Mouse (Mus musculus) liver, embryonic 16.5 days (tissue): ENCODE results near the gene Tedc1. TPM values are rescaled to one million over a fixed set of nuclear protein-coding genes. Genes with fewer than 3 reads are reported as not detected.
A peak's percentile ranks its signal among the peaks of the same experiment; 100 is the strongest.
"Not testable (repeated sequence)": the region's sequence is repeated elsewhere in the genome, so short reads cannot be mapped to it uniquely, and the experiment has no call there.

Experiments used
- ATAC-seq: fragments of 200-750 bp; cut with Nextera tagmentation; 2 replicates; pipeline ENCODE4 v1.8.0; 2017; ENCODE audit warnings: low read depth, mild to moderate bottlenecking, moderate number of reproducible peaks, moderate library complexity
- H3K27ac ChIP-seq: fragments of 300-500 bp; sonication (generic); 2 replicates; pipeline ENCODE4 v1.5.1; 2014; ENCODE audit warnings: mild to moderate bottlenecking, low read length
- H3K27me3 ChIP-seq: fragments of 300-500 bp; sonication (generic); 2 replicates; pipeline ENCODE4 v1.6.1; 2014; ENCODE audit warnings: low read depth, low read length, mixed read lengths; ENCODE audit not compliant: control insufficient read depth, insufficient read depth
- H3K36me3 ChIP-seq: fragments of 300-500 bp; sonication (generic); 2 replicates; pipeline ENCODE4 v1.6.1; 2014; ENCODE audit warnings: mild to moderate bottlenecking; ENCODE audit not compliant: control insufficient read depth, insufficient read depth
- H3K4me1 ChIP-seq: fragments of 300-500 bp; sonication (generic); 2 replicates; pipeline ENCODE4 v1.6.1; 2014; ENCODE audit warnings: low read depth, low read length, mixed read lengths; ENCODE audit not compliant: control insufficient read depth
- H3K4me2 ChIP-seq: fragments of 300-500 bp; sonication (generic); 2 replicates; pipeline ENCODE4 v1.6.1; 2014; ENCODE audit warnings: low read depth, low read length, mixed read lengths
- H3K4me3 ChIP-seq: fragments of 300-500 bp; sonication (generic); 2 replicates; pipeline ENCODE4 v1.5.1; 2014; ENCODE audit warnings: low read depth, mild to moderate bottlenecking, low read length
- H3K9ac ChIP-seq: fragments of 300-500 bp; sonication (generic); 2 replicates; pipeline ENCODE4 v1.6.1; 2014; ENCODE audit warnings: low read depth, low read length
- H3K9me3 ChIP-seq: fragments of 300-500 bp; sonication (generic); replicated peaks from 2 replicates; pipeline ENCODE4 v1.6.1; 2016; ENCODE audit warnings: low read length; ENCODE audit not compliant: control insufficient read depth
- WGBS: fragments of 180-500 bp; shearing (Covaris S2); extraction: QIAGEN DNeasy Blood & Tissue Kit; methylation state at CpG from one replicate; pipeline ENCODE4 v1.1.7; 2014; ENCODE audit not compliant: insufficient replicate concordance; 5-methylcytosine and 5-hydroxymethylcytosine counted together
- polyA plus RNA-seq: library from polyadenylated mRNA; unstranded; fragments of >200 nt; fragmentation: Nextera tagmentation; extraction: Ambion mirVana; gene quantifications from 2 replicates; pipeline ENCODE4 v1.2.1, GENCODE M21; 2015

Gene Tedc1
- polyA plus RNA-seq, 1 experiment from 2014 or later: 9.1 TPM

DNA sequence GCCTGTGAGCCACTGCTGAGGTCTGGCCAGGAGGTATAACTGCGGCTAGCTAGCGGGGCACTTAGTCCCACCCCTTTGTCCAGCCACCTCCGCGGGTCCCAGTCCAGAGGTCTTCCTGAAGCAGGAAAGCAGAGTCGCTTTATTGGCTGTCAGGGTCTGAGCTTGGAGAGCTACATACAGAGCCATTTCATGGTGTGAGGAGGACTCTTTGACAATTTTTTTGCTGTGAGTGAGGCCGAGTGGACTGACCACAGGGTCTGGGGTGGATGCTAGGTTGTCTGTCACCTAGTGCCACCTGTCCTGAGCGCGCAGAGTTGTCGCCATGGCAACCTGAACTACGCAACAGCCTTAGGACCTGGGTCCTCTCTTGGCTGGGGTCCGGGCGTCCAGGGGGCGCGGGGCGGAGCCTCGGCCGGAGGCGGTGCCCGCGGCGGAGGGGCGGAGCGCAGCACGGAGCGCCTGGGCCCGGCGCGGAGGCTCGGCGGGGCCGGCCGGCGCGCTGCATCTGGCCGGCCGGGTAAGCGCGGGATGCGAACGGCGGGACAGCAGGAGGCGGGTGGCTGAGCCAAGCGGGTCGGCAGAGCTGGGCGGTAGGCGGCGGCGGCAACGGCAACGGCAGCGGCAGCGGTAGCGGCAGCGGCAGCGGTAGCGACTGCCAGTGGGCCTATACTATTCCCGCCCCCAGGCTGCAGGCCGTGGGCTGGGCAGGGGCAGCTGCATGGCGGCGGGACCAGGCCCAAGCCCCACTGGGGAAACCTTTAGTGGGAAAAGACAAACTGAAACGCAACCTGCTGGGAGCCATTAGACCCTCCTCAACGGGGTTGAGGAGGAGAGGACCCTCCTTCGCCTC is 29.4 kb downstream of the Tedc1 start, which contains the start of gene Tmem121:
TSS of gene Tmem121 (plus strand) at position 489 of the 850 bp plus-strand sequence.
- H3K27ac ChIP-seq: no peak within 1 kb of the TSS
- H3K4me3 ChIP-seq: peak within 1 kb of the TSS; percentile 51
- no peaks in the 10 kb centered on the region for H3K36me3 ChIP-seq
- no peak within 1 kb of the TSS for H3K9ac ChIP-seq
- H3K9me3 ChIP-seq: no peaks in the 10 kb centered on the region
- no peak for ATAC-seq
- WGBS: 2% methylated on average over 60 of the region's 63 CpGs
- peak within 1 kb of the TSS; percentile 53 for H3K4me2 ChIP-seq
- peaks cover 8% of the 10 kb centered on the region for H3K4me1 ChIP-seq
- peaks cover 44% of the 10 kb centered on the region for H3K27me3 ChIP-seq

DNA sequence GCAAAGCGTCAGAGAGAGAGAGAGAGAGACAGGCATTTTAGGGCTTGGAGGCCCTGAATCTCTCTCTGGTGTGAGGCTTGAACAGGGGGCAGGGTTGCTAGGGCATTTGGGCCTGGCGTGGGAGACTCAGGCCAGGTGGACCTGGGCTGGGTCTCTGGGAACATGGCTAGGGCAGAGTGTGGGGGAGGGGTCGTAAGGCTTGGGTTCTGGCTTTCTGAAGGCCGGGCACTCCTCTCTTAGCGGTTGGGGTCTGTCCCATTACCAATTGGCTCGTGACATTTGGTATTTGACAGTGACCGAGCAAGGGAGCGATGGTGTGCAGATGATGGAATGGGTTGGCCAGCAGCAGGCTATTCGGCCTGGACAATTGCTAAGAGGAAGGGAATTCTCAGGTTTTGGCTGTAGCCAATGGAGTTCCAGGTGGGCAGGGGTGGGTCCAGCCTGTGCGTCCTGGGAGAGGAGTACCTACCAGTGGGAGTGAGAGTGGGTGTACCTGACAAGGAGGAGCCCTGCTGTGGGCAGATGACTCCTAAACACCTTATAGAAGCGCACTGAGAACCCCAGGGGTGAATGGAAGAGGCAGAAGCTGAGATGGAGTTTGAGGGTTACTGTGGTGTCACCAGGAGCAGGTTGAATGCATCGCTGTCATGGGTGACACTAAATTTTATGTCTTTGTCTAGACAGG is 30.2 kb downstream of the Tedc1 start:
- peak overlapping the region; percentile 51 for H3K4me3 ChIP-seq
- no peak overlapping the region for H3K9ac ChIP-seq
- H3K4me1 ChIP-seq: peaks cover 8% of the 10 kb centered on the region
- 45% methylated on average over 12 of the region's 12 CpGs for WGBS
- no peak for ATAC-seq
- no peaks in the 10 kb centered on the region for H3K9me3 ChIP-seq
- no peak overlapping the region for H3K27ac ChIP-seq
- H3K4me2 ChIP-seq: peak overlapping the region; percentile 53
- no peaks in the 10 kb centered on the region for H3K36me3 ChIP-seq
- peaks cover 44% of the 10 kb centered on the region for H3K27me3 ChIP-seq

DNA sequence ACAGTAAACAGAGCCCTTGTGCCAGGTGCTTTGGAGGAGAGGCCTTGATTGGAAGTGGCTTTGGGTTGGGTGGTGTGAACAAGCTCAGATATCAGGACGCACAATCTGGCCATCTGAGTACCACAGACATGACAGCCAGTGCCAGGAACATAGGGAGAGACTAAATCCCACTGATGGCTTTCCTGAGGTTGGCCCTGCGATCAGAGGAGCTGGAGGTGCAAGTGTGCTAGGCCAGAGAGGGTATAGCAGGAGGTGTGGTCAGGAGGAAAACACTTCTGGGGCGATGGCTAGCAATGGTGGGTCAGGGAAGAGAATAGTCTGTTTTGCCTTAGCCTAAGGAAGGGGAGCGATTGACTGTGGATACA is 30.8 kb downstream of the Tedc1 start:
- ATAC-seq: no peak
- H3K9me3 ChIP-seq: no peaks in the 10 kb centered on the region
- no peak overlapping the region for H3K4me3 ChIP-seq
- WGBS: 30% methylated on average over 4 of the region's 4 CpGs
- peaks cover 8% of the 10 kb centered on the region for H3K4me1 ChIP-seq
- H3K27ac ChIP-seq: no peak overlapping the region
- no peak overlapping the region for H3K9ac ChIP-seq
- peaks cover 44% of the 10 kb centered on the region for H3K27me3 ChIP-seq
- H3K36me3 ChIP-seq: no peaks in the 10 kb centered on the region
- no peak overlapping the region; the same call in 1 of the 2 replicates for H3K4me2 ChIP-seq

DNA sequence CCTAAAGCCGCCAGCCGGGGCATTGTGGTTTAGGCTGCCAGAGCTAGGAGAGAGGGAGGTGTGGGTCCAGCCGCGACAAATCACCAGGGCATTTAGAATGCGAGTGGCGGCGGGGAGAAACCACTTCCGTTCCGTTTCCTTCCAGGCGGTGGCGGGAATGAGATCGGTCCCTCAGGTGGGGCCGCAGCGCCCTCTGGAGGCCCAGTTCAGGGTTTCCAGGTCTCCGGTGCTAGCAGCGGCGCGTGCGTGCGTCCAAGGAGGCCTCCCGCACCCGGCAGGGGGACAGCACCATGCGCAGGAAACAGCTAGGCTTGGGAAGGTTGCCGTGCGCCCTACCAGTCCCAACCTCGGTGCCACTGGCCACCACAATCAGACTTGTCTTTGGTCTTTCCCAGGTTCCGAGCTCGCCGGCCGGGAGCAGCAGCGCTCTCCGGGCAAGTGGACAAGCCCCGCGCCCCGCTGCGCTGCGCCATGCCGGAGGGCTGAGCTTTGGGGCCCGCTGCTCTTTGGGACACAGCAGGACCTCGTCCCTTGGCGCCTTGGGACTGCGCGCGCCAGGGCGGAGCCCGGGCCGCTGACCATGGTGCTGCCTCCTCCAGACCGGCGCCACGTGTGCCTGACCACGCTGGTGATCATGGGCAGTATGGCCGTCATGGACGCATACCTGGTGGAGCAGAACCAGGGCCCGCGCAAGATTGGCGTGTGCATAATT is 31.5 kb downstream of the Tedc1 start:
- no peak overlapping the region for H3K27ac ChIP-seq
- H3K4me1 ChIP-seq: peaks cover 8% of the 10 kb centered on the region
- ATAC-seq: peak; percentile 43; the same call in 1 of the 2 replicates
- H3K4me3 ChIP-seq: peak overlapping the region; percentile 22
- no peaks in the 10 kb centered on the region for H3K9me3 ChIP-seq
- peaks cover 44% of the 10 kb centered on the region for H3K27me3 ChIP-seq
- no peaks in the 10 kb centered on the region for H3K36me3 ChIP-seq
- peak overlapping the region; percentile 50 for H3K4me2 ChIP-seq
- 3% methylated on average over 56 of the region's 56 CpGs for WGBS
- no peak overlapping the region for H3K9ac ChIP-seq

DNA sequence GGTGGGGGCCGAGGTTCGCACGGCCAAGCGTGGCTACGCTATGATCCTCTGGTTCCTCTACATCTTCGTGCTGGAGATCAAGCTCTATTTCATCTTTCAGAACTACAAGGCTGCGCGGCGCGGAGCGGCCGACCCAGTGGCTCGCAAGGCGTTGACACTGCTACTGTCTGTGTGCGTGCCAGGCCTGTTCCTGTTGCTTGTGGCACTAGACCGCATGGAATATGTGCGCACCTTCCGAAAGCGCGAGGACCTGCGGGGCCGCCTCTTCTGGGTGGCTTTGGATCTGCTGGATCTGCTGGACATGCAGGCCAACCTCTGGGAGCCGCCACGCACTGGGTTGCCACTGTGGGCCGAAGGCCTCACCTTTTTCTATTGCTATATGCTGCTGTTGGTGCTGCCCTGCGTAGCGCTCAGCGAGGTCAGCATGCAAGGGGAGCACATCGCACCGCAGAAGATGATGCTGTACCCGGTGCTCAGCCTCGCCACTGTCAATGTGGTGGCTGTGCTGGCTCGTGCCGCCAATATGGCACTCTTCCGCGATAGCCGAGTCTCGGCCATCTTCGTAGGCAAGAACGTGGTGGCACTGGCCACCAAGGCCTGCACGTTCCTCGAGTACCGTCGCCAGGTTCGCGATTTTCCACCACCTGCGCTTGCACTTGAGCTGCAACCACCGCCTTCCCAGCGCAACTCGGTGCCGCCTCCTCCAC is 32.3 kb downstream of the Tedc1 start:
- H3K4me1 ChIP-seq: peaks cover 8% of the 10 kb centered on the region
- no peak overlapping the region for H3K4me2 ChIP-seq
- 78% methylated on average over 51 of the region's 51 CpGs for WGBS
- H3K9me3 ChIP-seq: no peaks in the 10 kb centered on the region
- H3K9ac ChIP-seq: no peak overlapping the region
- peaks cover 44% of the 10 kb centered on the region for H3K27me3 ChIP-seq
- H3K36me3 ChIP-seq: no peaks in the 10 kb centered on the region
- no peak overlapping the region for H3K4me3 ChIP-seq
- H3K27ac ChIP-seq: no peak overlapping the region
- no peak for ATAC-seq

DNA sequence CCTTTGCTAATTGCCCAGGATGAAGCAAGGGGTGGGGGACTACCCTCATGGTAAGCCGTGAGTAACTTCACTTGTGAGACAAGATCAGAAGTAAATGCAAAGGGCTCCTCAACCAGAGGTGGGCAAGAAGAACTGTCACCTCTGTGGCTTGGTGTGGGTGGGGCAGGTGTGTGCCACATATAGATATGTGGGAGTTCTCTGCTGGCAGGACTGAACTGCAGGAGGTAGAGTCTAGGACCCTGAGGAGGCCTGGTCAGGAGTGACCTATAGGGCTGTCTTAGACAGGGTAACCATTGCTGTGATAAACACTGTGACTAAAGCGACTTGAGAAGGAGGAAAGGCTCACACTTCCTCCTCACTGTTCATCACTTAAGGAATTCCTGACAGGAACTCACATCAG is 37.2 kb downstream of the Tedc1 start:
- Histone ChIP-seq H3K27ac (no peak overlapping the region), H3K4me1 (no peaks in the 10 kb centered on the region), H3K4me3 (no peak overlapping the region), H3K4me2 (no peak overlapping the region), H3K9me3 (no peaks in the 10 kb centered on the region), H3K36me3 (no peaks in the 10 kb centered on the region), H3K27me3 (peaks cover 3% of the 10 kb centered on the region), H3K9ac (no peak overlapping the region)
- 30% methylated on average over 2 of the region's 2 CpGs for WGBS
- ATAC-seq: no peak

DNA sequence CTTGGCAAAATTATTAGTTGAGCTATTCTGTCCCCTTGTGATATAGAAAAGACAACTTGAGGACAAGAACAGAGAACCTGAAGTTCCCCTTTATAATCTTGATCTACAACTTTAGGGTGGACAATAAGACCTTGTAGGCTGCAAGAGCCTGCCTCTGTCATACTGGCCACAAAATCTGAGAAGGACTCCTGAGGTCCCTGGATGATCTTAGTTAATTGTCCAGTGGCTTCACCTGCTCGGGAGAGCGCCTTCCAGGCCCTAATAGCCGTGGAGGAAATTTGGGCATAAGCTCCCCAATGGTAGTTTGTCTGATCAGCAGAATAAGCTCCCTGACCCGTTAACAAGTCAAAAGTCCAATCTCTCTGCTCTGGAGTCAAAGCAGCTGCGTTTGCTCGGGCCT is 42.9 kb downstream of the Tedc1 start:
- H3K4me2 ChIP-seq, H3K9me3 ChIP-seq, H3K27me3 ChIP-seq, H3K4me1 ChIP-seq, H3K27ac ChIP-seq, ATAC-seq, H3K9ac ChIP-seq, H3K36me3 ChIP-seq, H3K4me3 ChIP-seq: not testable (repeated sequence)
- WGBS: 70% methylated on average over 3 of the region's 6 CpGs

DNA sequence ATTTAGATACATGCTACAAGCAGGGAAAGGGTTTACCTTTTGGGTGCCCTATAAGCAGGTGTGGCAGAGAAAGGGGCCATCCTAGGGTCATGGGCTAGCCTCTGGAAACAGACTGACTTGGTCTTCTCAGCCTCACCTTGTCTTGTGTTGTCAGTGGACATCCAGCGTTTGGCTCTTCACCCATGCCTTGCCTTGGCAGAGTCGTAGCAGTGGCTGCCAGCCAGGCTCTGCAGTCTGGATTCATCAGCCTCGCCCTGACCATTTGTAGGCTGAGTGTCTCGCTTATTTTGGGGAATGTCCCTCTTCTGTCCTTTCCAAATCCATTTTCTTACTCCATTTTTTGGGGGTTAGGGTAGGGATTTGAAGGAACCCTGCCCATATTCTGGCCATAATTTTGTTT is 45.1 kb downstream of the Tedc1 start:
- WGBS: 75% methylated on average over 4 of the region's 4 CpGs
- Histone ChIP-seq H3K27me3 (no peaks in the 10 kb centered on the region), H3K27ac (no peak overlapping the region), H3K9ac (no peak overlapping the region), H3K4me1 (no peaks in the 10 kb centered on the region), H3K36me3 (no peaks in the 10 kb centered on the region), H3K4me3 (no peak overlapping the region), H3K4me2 (no peak overlapping the region), H3K9me3 (no peaks in the 10 kb centered on the region)
- ATAC-seq: no peak
